Mouse (Mus musculus) midbrain, embryonic 12.5 days (tissue): ENCODE measurements around the gene Tsr1. TPM values are rescaled to one million over a fixed set of nuclear protein-coding genes. Genes with fewer than 3 reads are reported as not detected.
A peak's percentile ranks its signal among the peaks of the same experiment; 100 is the strongest.

ENCODE experiments used
- ATAC-seq: fragments of 200-750 bp; cut with Nextera tagmentation; 2 replicates; pipeline ENCODE4 v1.8.0; 2017; ENCODE audit warnings: low read depth, moderate TSS enrichment, moderate library complexity; ENCODE audit not compliant: low FRiP score
- H3K27ac ChIP-seq: fragments of 300-500 bp; sonication (generic); replicated peaks from 2 replicates; pipeline ENCODE4 v1.5.1; 2016; ENCODE audit warnings: mild to moderate bottlenecking
- H3K27me3 ChIP-seq: fragments of 300-500 bp; sonication (generic); 2 replicates; pipeline ENCODE4 v1.6.1; 2016; ENCODE audit warnings: mild to moderate bottlenecking
- H3K36me3 ChIP-seq: fragments of 300-500 bp; sonication (generic); 2 replicates; pipeline ENCODE4 v1.6.1; 2016
- H3K4me1 ChIP-seq: fragments of 300-500 bp; sonication (generic); 2 replicates; pipeline ENCODE4 v1.6.1; 2016
- H3K4me2 ChIP-seq: fragments of 300-500 bp; sonication (generic); replicated peaks from 2 replicates; pipeline ENCODE4 v1.6.1; 2016; ENCODE audit warnings: mild to moderate bottlenecking, moderate library complexity
- H3K4me3 ChIP-seq: fragments of 300-500 bp; sonication (generic); 2 replicates; pipeline ENCODE4 v1.5.1; 2016; ENCODE audit warnings: mild to moderate bottlenecking
- H3K9ac ChIP-seq: fragments of 300-500 bp; sonication (generic); replicated peaks from 2 replicates; pipeline ENCODE4 v1.6.1; 2016; ENCODE audit warnings: mild to moderate bottlenecking, moderate library complexity
- H3K9me3 ChIP-seq: fragments of 300-500 bp; sonication (generic); 2 replicates; pipeline ENCODE4 v1.6.1; 2016; ENCODE audit warnings: mild to moderate bottlenecking
- WGBS: fragments of 180-500 bp; shearing (Covaris S2); methylation state at CpG from one replicate; pipeline ENCODE4 v1.1.7; 2016; 5-methylcytosine and 5-hydroxymethylcytosine counted together
- polyA plus RNA-seq: library from polyadenylated mRNA; unstranded; fragments of >200 nt; fragmentation: Nextera tagmentation; extraction: Ambion mirVana; gene quantifications from 2 replicates; pipeline ENCODE4 v1.2.1, GENCODE M21; 2016

Tsr1 gene
- polyA plus RNA-seq, result 36.0 and 36.4 TPM in 2 replicates

- peak; percentile 77 for ATAC-seq
- under 1% methylated on average over 54 of the region's 54 CpGs for WGBS
These were observed at the start of gene Tsr1 for GRCm38 (mm10) chr11:74897678-74898516. Tsr1 (plus strand) TSS chr11:74898071.

GRCm38 (mm10) chr11:74850998-74851661 lies 46.7 kb upstream of the Tsr1 start:
- Histone ChIP-seq H3K9me3 (no peaks in the 10 kb centered on the region), H3K9ac (no peak overlapping the region), H3K27me3 (no peaks in the 10 kb centered on the region), H3K4me1 (peaks cover 3% of the 10 kb centered on the region; the same call in 1 of the 2 replicates), H3K36me3 (peaks cover 26% of the 10 kb centered on the region; the same call in 1 of the 2 replicates), H3K4me3 (no peak overlapping the region), H3K27ac (no peak overlapping the region), H3K4me2 (no peak overlapping the region)
- no peak for ATAC-seq
- WGBS, result 83% methylated on average over 14 of the region's 14 CpGs

More at GRCm38 (mm10) chr11:74897678-74898516, at the start of gene Tsr1:
- Histone ChIP-seq H3K36me3 (peaks cover 35% of the 10 kb centered on the region), H3K9me3 (no peaks in the 10 kb centered on the region), H3K4me1 (peaks cover 17% of the 10 kb centered on the region), H3K27me3 (no peaks in the 10 kb centered on the region), H3K4me3 (peak within 1 kb of the TSS; percentile 80), H3K4me2 (peak within 1 kb of the TSS; percentile 88), H3K9ac (peak within 1 kb of the TSS; percentile 83), H3K27ac (peak within 1 kb of the TSS; percentile 91)

GRCm38 (mm10) chr11:74857756-74858155 lies 40.1 kb upstream of the Tsr1 start:
- 87% methylated on average over 9 of the region's 9 CpGs for WGBS
- H3K4me1 ChIP-seq, result no peaks in the 10 kb centered on the region
- no peak overlapping the region for H3K4me2 ChIP-seq
- H3K4me3 ChIP-seq, result no peak overlapping the region
- ATAC-seq, result no peak
- H3K9me3 ChIP-seq, result no peaks in the 10 kb centered on the region
- peaks cover 49% of the 10 kb centered on the region for H3K36me3 ChIP-seq
- no peak overlapping the region for H3K9ac ChIP-seq
- no peaks in the 10 kb centered on the region for H3K27me3 ChIP-seq
- H3K27ac ChIP-seq, result no peak overlapping the region

GRCm38 (mm10) chr11:74862129-74862528 lies 35.7 kb upstream of the Tsr1 start:
- Histone ChIP-seq H3K4me2 (no peak overlapping the region), H3K27ac (no peak overlapping the region), H3K36me3 (peaks cover 60% of the 10 kb centered on the region), H3K9me3 (no peaks in the 10 kb centered on the region), H3K4me1 (no peaks in the 10 kb centered on the region), H3K27me3 (no peaks in the 10 kb centered on the region), H3K9ac (no peak overlapping the region), H3K4me3 (no peak overlapping the region)
- WGBS, result 90% methylated on average over 5 of the region's 5 CpGs
- ATAC-seq, result no peak

- no peaks in the 10 kb centered on the region for H3K9me3 ChIP-seq
- no peak overlapping the region for H3K4me2 ChIP-seq
- no peaks in the 10 kb centered on the region for H3K27me3 ChIP-seq
- H3K36me3 ChIP-seq, result peaks cover 63% of the 10 kb centered on the region
- no peak overlapping the region for H3K27ac ChIP-seq
- 36% methylated on average over 11 of the region's 11 CpGs for WGBS
- H3K9ac ChIP-seq, result no peak overlapping the region
- ATAC-seq, result no peak
- no peak overlapping the region for H3K4me3 ChIP-seq
- no peaks in the 10 kb centered on the region for H3K4me1 ChIP-seq
These were observed 34.4 kb upstream of the Tsr1 start for GRCm38 (mm10) chr11:74863471-74863870.

- Histone ChIP-seq H3K36me3 (peaks cover 60% of the 10 kb centered on the region), H3K27ac (no peak overlapping the region), H3K9me3 (no peaks in the 10 kb centered on the region), H3K27me3 (no peaks in the 10 kb centered on the region), H3K9ac (no peak overlapping the region), H3K4me3 (no peak overlapping the region), H3K4me2 (no peak overlapping the region), H3K4me1 (peaks cover 4% of the 10 kb centered on the region; the same call in 1 of the 2 replicates)
- ATAC-seq, result no peak
- 88% methylated on average over 9 of the region's 9 CpGs for WGBS
These were observed 33.5 kb upstream of the Tsr1 start for GRCm38 (mm10) chr11:74864421-74864820.

GRCm38 (mm10) chr11:74865252-74865651 lies 32.6 kb upstream of the Tsr1 start:
- Histone ChIP-seq H3K4me3 (no peak overlapping the region), H3K9ac (no peak overlapping the region), H3K36me3 (peaks cover 53% of the 10 kb centered on the region), H3K27me3 (no peaks in the 10 kb centered on the region), H3K27ac (no peak overlapping the region), H3K4me2 (no peak overlapping the region), H3K9me3 (no peaks in the 10 kb centered on the region), H3K4me1 (peaks cover 9% of the 10 kb centered on the region; the same call in 1 of the 2 replicates)
- ATAC-seq, result no peak
- WGBS, result 88% methylated on average over 9 of the region's 9 CpGs

- peaks cover 48% of the 10 kb centered on the region for H3K36me3 ChIP-seq
- 89% methylated on average over 4 of the region's 4 CpGs for WGBS
- H3K27ac ChIP-seq, result no peak overlapping the region
These were observed 31.2 kb upstream of the Tsr1 start for GRCm38 (mm10) chr11:74866640-74867039.

GRCm38 (mm10) chr11:74867181-74867580 lies 30.7 kb upstream of the Tsr1 start:
- peaks cover 43% of the 10 kb centered on the region for H3K36me3 ChIP-seq
- no peaks in the 10 kb centered on the region for H3K27me3 ChIP-seq
- peaks cover 19% of the 10 kb centered on the region for H3K4me1 ChIP-seq
- no peak overlapping the region for H3K4me2 ChIP-seq
- H3K27ac ChIP-seq, result no peak overlapping the region
- H3K9me3 ChIP-seq, result no peaks in the 10 kb centered on the region
- no peak overlapping the region for H3K4me3 ChIP-seq
- 91% methylated on average over 2 of the region's 2 CpGs for WGBS
- no peak overlapping the region for H3K9ac ChIP-seq
- no peak for ATAC-seq

More at GRCm38 (mm10) chr11:74866640-74867039, 31.2 kb upstream of the Tsr1 start:
- H3K9me3 ChIP-seq, result no peaks in the 10 kb centered on the region
- H3K27me3 ChIP-seq, result no peaks in the 10 kb centered on the region
- H3K4me3 ChIP-seq, result no peak overlapping the region
- no peak for ATAC-seq
- no peak overlapping the region for H3K4me2 ChIP-seq
- H3K9ac ChIP-seq, result no peak overlapping the region
- H3K4me1 ChIP-seq, result peaks cover 19% of the 10 kb centered on the region

GRCm38 (mm10) chr11:74868046-74868760 lies 29.7 kb upstream of the Tsr1 start:
- Histone ChIP-seq H3K27ac (peak overlapping the region; percentile 76; the same call in 1 of the 2 replicates), H3K4me1 (peaks cover 19% of the 10 kb centered on the region), H3K4me2 (no peak overlapping the region), H3K4me3 (no peak overlapping the region), H3K9ac (no peak overlapping the region), H3K9me3 (no peaks in the 10 kb centered on the region), H3K36me3 (peaks cover 42% of the 10 kb centered on the region), H3K27me3 (no peaks in the 10 kb centered on the region)
- WGBS, result 90% methylated on average over 13 of the region's 13 CpGs
- ATAC-seq, result no peak

- Histone ChIP-seq H3K4me2 (0 out of 2 replicates have a peak overlapping the region, but pooled peaks have one; percentile 17), H3K9me3 (no peaks in the 10 kb centered on the region), H3K9ac (no peak overlapping the region), H3K27me3 (no peaks in the 10 kb centered on the region), H3K36me3 (peaks cover 34% of the 10 kb centered on the region), H3K27ac (peak overlapping the region; percentile 76), H3K4me3 (no peak overlapping the region), H3K4me1 (peaks cover 21% of the 10 kb centered on the region)
- ATAC-seq, result peak; percentile 69; the same call in 1 of the 2 replicates
- WGBS, result 78% methylated on average over 6 of the region's 6 CpGs
These were observed 28.3 kb upstream of the Tsr1 start for GRCm38 (mm10) chr11:74869603-74870002.
